Mouse (Mus musculus): ENCODE results near the gene Kdm2a.

GRCm38 (mm10) chr19:4430091-4430620 is 32.1 kb upstream of the Kdm2a start:
- TF ChIP-seq CTCF (conservative IDR thresholded peaks at IDR 0.05 in 1 of 2, IDR thresholded peaks at IDR 0.05 in 1 of 2; ENCODE audit: low read depth in 2 of 2, low read length in 2 of 2) = no peak
- TF ChIP-seq POLR2A (IDR thresholded peaks at IDR 0.05; ENCODE audit: low read depth, low read length) = no peak
